Mouse (Mus musculus) CD4-positive, CD25-positive, alpha-beta regulatory T cell, adult 2 months (primary cell): ENCODE measurements around the gene Eya4.

ENCODE experiments used
- DNase-seq: peaks from one replicate; pipeline ENCODE4 v3.0.0-alpha.2; 2012; ENCODE audit warnings: low read depth, low spot score

The Eya4 gene

GRCm38 (mm10) chr10:23159138-23159537, 191.4 kb downstream of the Eya4 start:
- no peak for DNase-seq

GRCm38 (mm10) chr10:23156866-23157625, 193.5 kb downstream of the Eya4 start:
- DNase-seq: no peak

- peak; percentile 20 for DNase-seq
Observed at GRCm38 (mm10) chr10:23150401-23150800, 200.2 kb downstream of the Eya4 start.

- DNase-seq: no peak
Observed at GRCm38 (mm10) chr10:23144616-23145015, 206.0 kb downstream of the Eya4 start.

- DNase-seq: no peak
Observed at GRCm38 (mm10) chr10:23127947-23128346, 222.6 kb downstream of the Eya4 start.

- no peak for DNase-seq
Observed at GRCm38 (mm10) chr10:23127151-23127550, 223.4 kb downstream of the Eya4 start.

- no peak for DNase-seq
Observed at GRCm38 (mm10) chr10:23126529-23126928, 224.1 kb downstream of the Eya4 start.

- no peak for DNase-seq
Observed at GRCm38 (mm10) chr10:23120437-23120836, 230.1 kb downstream of the Eya4 start.

- DNase-seq: peak; percentile 42
Observed at GRCm38 (mm10) chr10:23116786-23117410, 233.7 kb downstream of the Eya4 start.

- DNase-seq: no peak
Observed at GRCm38 (mm10) chr10:23116063-23116462, 234.5 kb downstream of the Eya4 start.

- no peak for DNase-seq
Observed at GRCm38 (mm10) chr10:23115321-23115720, 235.3 kb downstream of the Eya4 start.

- DNase-seq: no peak
Observed at GRCm38 (mm10) chr10:23108122-23108521, 242.5 kb downstream of the Eya4 start.

- DNase-seq: no peak
Observed at GRCm38 (mm10) chr10:23092517-23092916, 258.1 kb downstream of the Eya4 start.

- no peak for DNase-seq
Observed at GRCm38 (mm10) chr10:23091552-23091951, 259.0 kb downstream of the Eya4 start.

- no peak for DNase-seq
Observed at GRCm38 (mm10) chr10:23090323-23090722, 260.3 kb downstream of the Eya4 start.

GRCm38 (mm10) chr10:23089271-23089670, 261.3 kb downstream of the Eya4 start:
- DNase-seq: no peak

GRCm38 (mm10) chr10:23088764-23089163, 261.8 kb downstream of the Eya4 start:
- no peak for DNase-seq

GRCm38 (mm10) chr10:23086352-23087215, 264.0 kb downstream of the Eya4 start:
- peak; percentile 15 for DNase-seq

GRCm38 (mm10) chr10:23081548-23081828, 269.1 kb downstream of the Eya4 start:
- no peak for DNase-seq

- peak; percentile 65 for DNase-seq
Observed at GRCm38 (mm10) chr10:23080749-23081547, 269.6 kb downstream of the Eya4 start.

- DNase-seq: peak; percentile 1
Observed at GRCm38 (mm10) chr10:23076691-23077385, 273.7 kb downstream of the Eya4 start.
